Mouse (Mus musculus) left cerebral cortex, postnatal 14 days (tissue): Measurements from ENCODE around the gene Znfx1. TPM values are rescaled to one million over a fixed set of nuclear protein-coding genes. Genes with fewer than 3 reads are reported as not detected.

Experiments used
- DNase-seq, 2 experiments: peaks; one replicate each; pipeline ENCODE4 v3.0.0; 2021 to 2022; ENCODE audit warnings: low spot score in 2 of 2, mixed read lengths in 1 of 2
- intact Hi-C: fragments of 180-260 bp; cut with DNase I; formaldehyde crosslinking; loops from one replicate; pipeline ENCODE4 v1.15.1; 2025
- total RNA-seq, 2 experiments: library from RNA; stranded (reverse); gene quantifications; 2 replicates each; pipeline ENCODE4 v1.2.3; 2021

The Znfx1 gene
- total RNA-seq, 2 experiments from 2014 or later, result 41.5 to 43.9 TPM

GRCm38 (mm10) chr2:167058814-167059387 is 3.9 kb downstream of the Znfx1 start:
- intact Hi-C loops, result no loop called here

GRCm38 (mm10) chr2:167058201-167058600 is 4.6 kb downstream of the Znfx1 start:
- intact Hi-C loops, result no loop called here
- no peak for DNase-seq

More at GRCm38 (mm10) chr2:167058814-167059387, 3.9 kb downstream of the Znfx1 start:
- no peak for DNase-seq

GRCm38 (mm10) chr2:167056942-167057323 is 5.9 kb downstream of the Znfx1 start:
- no peak for DNase-seq
- intact Hi-C loops, result no loop called here

- intact Hi-C loops, result no loop called here
These were observed 6.4 kb downstream of the Znfx1 start for GRCm38 (mm10) chr2:167056210-167056941.

GRCm38 (mm10) chr2:167055386-167055785 is 7.4 kb downstream of the Znfx1 start:
- intact Hi-C loops, result no loop called here
- DNase-seq, result no peak

More at GRCm38 (mm10) chr2:167056210-167056941, 6.4 kb downstream of the Znfx1 start:
- no peak for DNase-seq

- intact Hi-C loops, result no loop called here
- no peak for DNase-seq
These were observed 9.5 kb downstream of the Znfx1 start for GRCm38 (mm10) chr2:167053127-167053844.

- intact Hi-C loops, result no loop called here
These were observed 14.0 kb downstream of the Znfx1 start for GRCm38 (mm10) chr2:167048698-167049358.

GRCm38 (mm10) chr2:167048223-167048622 is 14.6 kb downstream of the Znfx1 start:
- DNase-seq, result no peak
- intact Hi-C loops, result no loop called here

More at GRCm38 (mm10) chr2:167048698-167049358, 14.0 kb downstream of the Znfx1 start:
- no peak for DNase-seq

- intact Hi-C loops, result no loop called here
- no peak for DNase-seq
These were observed 19.3 kb downstream of the Znfx1 start for GRCm38 (mm10) chr2:167043400-167044121.

GRCm38 (mm10) chr2:167039386-167039785 is 23.4 kb downstream of the Znfx1 start:
- intact Hi-C loops, result no loop called here
- no peak for DNase-seq

- intact Hi-C loops, result no loop called here
- DNase-seq, result no peak
These were observed 24.1 kb downstream of the Znfx1 start for GRCm38 (mm10) chr2:167038716-167039115.

GRCm38 (mm10) chr2:167038297-167038696 is 24.5 kb downstream of the Znfx1 start:
- DNase-seq, result no peak
- intact Hi-C loops, result no loop called here

- DNase-seq, result no peak
These were observed 25.1 kb downstream of the Znfx1 start for GRCm38 (mm10) chr2:167037710-167038109.

GRCm38 (mm10) chr2:167030507-167030906 is 32.3 kb downstream of the Znfx1 start:
- no peak for DNase-seq
- intact Hi-C loops, result no loop called here

More at GRCm38 (mm10) chr2:167037710-167038109, 25.1 kb downstream of the Znfx1 start:
- intact Hi-C loops, result no loop called here

- DNase-seq, result no peak
- intact Hi-C loops, result no loop called here
These were observed 34.3 kb downstream of the Znfx1 start for GRCm38 (mm10) chr2:167028553-167028952.

GRCm38 (mm10) chr2:167019396-167019795 is 43.4 kb downstream of the Znfx1 start:
- intact Hi-C loops, result no loop called here
- DNase-seq, result no peak

- no peak for DNase-seq
- intact Hi-C loops, result no loop called here
These were observed 47.5 kb downstream of the Znfx1 start for GRCm38 (mm10) chr2:167015382-167015718.

GRCm38 (mm10) chr2:167014702-167015381 is 48.0 kb downstream of the Znfx1 start, which contains the start of gene Ddx27:
Gene Ddx27, plus strand, starts transcription at chr2:167015193.
- peak; percentile 91 to 93 for DNase-seq
- intact Hi-C loops, result no loop called here

GRCm38 (mm10) chr2:167010546-167010945 is 52.3 kb downstream of the Znfx1 start:
- intact Hi-C loops, result no loop called here
- peak in 1 of 2 experiments; percentile 24 for DNase-seq
